Mouse (Mus musculus): ENCODE data around the gene Mbtd1. TPM values are rescaled to one million over a fixed set of nuclear protein-coding genes. Genes with fewer than 3 reads are reported as not detected.

The Mbtd1 gene
- polyA plus RNA-seq, 1 experiment, result 3.8 TPM

- 88% methylated on average over 4 of the region's 4 CpGs for WGBS
- no peak overlapping the region for H3K27ac ChIP-seq (ENCODE audit: insufficient read depth, low read length)
Measured at GRCm38 (mm10) chr11:93862045-93862623, 23.5 kb upstream of the Mbtd1 start.

GRCm38 (mm10) chr11:93862638-93863037 is 23.0 kb upstream of the Mbtd1 start:
- Histone ChIP-seq H3K27ac (ENCODE audit: insufficient read depth, low read length) (no peak overlapping the region), H3K36me3 (ENCODE audit: control insufficient read depth, insufficient read depth, low read length) (peaks cover 20% of the 10 kb centered on the region), H3K4me3 (ENCODE audit: extremely low read depth, insufficient read depth, insufficient read length) (no peak overlapping the region), H3K4me1 (ENCODE audit: control insufficient read depth, insufficient read depth, insufficient read length) (no peaks in the 10 kb centered on the region), H3K27me3 (ENCODE audit: control insufficient read depth, insufficient read depth, low read length) (no peaks in the 10 kb centered on the region)
- no peak for DNase-seq (ENCODE audit: low read depth in 1 of 2, low spot score in 2 of 2)
- WGBS, result 89% methylated on average over 1 of the region's 1 CpGs
- TF ChIP-seq CTCF (IDR thresholded peaks at IDR 0.05; ENCODE audit: extremely low read depth, insufficient read depth, insufficient read length, insufficient replicate concordance) (no peak), POLR2A (IDR thresholded peaks at IDR 0.05; ENCODE audit: low read depth, low read length) (no peak)

More at GRCm38 (mm10) chr11:93862045-93862623, 23.5 kb upstream of the Mbtd1 start:
- no peak overlapping the region for H3K4me3 ChIP-seq (ENCODE audit: extremely low read depth, insufficient read depth, insufficient read length)
- H3K36me3 ChIP-seq (ENCODE audit: control insufficient read depth, insufficient read depth, low read length), result peaks cover 17% of the 10 kb centered on the region
- no peaks in the 10 kb centered on the region for H3K4me1 ChIP-seq (ENCODE audit: control insufficient read depth, insufficient read depth, insufficient read length)
- no peak for DNase-seq (ENCODE audit: low read depth in 1 of 2, low spot score in 2 of 2)
- no peak for TF ChIP-seq CTCF (IDR thresholded peaks at IDR 0.05; ENCODE audit: extremely low read depth, insufficient read depth, insufficient read length, insufficient replicate concordance)
- H3K27me3 ChIP-seq (ENCODE audit: control insufficient read depth, insufficient read depth, low read length), result no peaks in the 10 kb centered on the region

GRCm38 (mm10) chr11:93884068-93884467 is 1.6 kb upstream of the Mbtd1 start:
- Histone ChIP-seq H3K27me3 (ENCODE audit: control insufficient read depth, insufficient read depth, low read length) (no peaks in the 10 kb centered on the region), H3K4me1 (ENCODE audit: control insufficient read depth, insufficient read depth, insufficient read length) (peaks cover 9% of the 10 kb centered on the region), H3K4me3 (ENCODE audit: extremely low read depth, insufficient read depth, insufficient read length) (0 out of 2 replicates have a peak overlapping the region, but pooled peaks have one; percentile 2), H3K36me3 (ENCODE audit: control insufficient read depth, insufficient read depth, low read length) (peaks cover 10% of the 10 kb centered on the region), H3K27ac (ENCODE audit: insufficient read depth, low read length) (no peak overlapping the region)
- WGBS, result 84% methylated on average over 4 of the region's 4 CpGs
- DNase-seq (ENCODE audit: low read depth in 1 of 2, low spot score in 2 of 2), result no peak
- TF ChIP-seq CTCF (IDR thresholded peaks at IDR 0.05; ENCODE audit: extremely low read depth, insufficient read depth, insufficient read length, insufficient replicate concordance) (no peak), POLR2A (IDR thresholded peaks at IDR 0.05; ENCODE audit: low read depth, low read length) (no peak)

GRCm38 (mm10) chr11:93884901-93885571 is 616 bp upstream of the Mbtd1 start:
- H3K27me3 ChIP-seq (ENCODE audit: control insufficient read depth, insufficient read depth, low read length), result no peaks in the 10 kb centered on the region
- H3K4me1 ChIP-seq (ENCODE audit: control insufficient read depth, insufficient read depth, insufficient read length), result peaks cover 9% of the 10 kb centered on the region
- H3K4me3 ChIP-seq (ENCODE audit: extremely low read depth, insufficient read depth, insufficient read length), result peak overlapping the region; percentile 87
- under 1% methylated on average over 64 of the region's 81 CpGs for WGBS
- DNase-seq (ENCODE audit: low read depth in 1 of 2, low spot score in 2 of 2), result peak; percentile 70 to 73
- peaks cover 4% of the 10 kb centered on the region for H3K36me3 ChIP-seq (ENCODE audit: control insufficient read depth, insufficient read depth, low read length)
- TF ChIP-seq POLR2A (IDR thresholded peaks at IDR 0.05; ENCODE audit: low read depth, low read length), result peak; percentile 34; the same call in 1 of the 2 replicates
- peak; percentile 23; the same call in 1 of the 2 replicates for TF ChIP-seq CTCF (IDR thresholded peaks at IDR 0.05; ENCODE audit: extremely low read depth, insufficient read depth, insufficient read length, insufficient replicate concordance)
- H3K27ac ChIP-seq (ENCODE audit: insufficient read depth, low read length), result peak overlapping the region; percentile 89

GRCm38 (mm10) chr11:93886411-93887079 is 893 bp downstream of the Mbtd1 start:
- peak; percentile 5 to 12 for DNase-seq (ENCODE audit: low read depth in 1 of 2, low spot score in 2 of 2)
- under 1% methylated on average over 34 of the region's 34 CpGs for WGBS
- peaks cover 9% of the 10 kb centered on the region for H3K4me1 ChIP-seq (ENCODE audit: control insufficient read depth, insufficient read depth, insufficient read length)
- H3K36me3 ChIP-seq (ENCODE audit: control insufficient read depth, insufficient read depth, low read length), result no peaks in the 10 kb centered on the region
- TF ChIP-seq POLR2A (IDR thresholded peaks at IDR 0.05; ENCODE audit: low read depth, low read length) (no peak), CTCF (IDR thresholded peaks at IDR 0.05; ENCODE audit: extremely low read depth, insufficient read depth, insufficient read length, insufficient replicate concordance) (no peak)
- peak overlapping the region; percentile 82 for H3K4me3 ChIP-seq (ENCODE audit: extremely low read depth, insufficient read depth, insufficient read length)
- H3K27me3 ChIP-seq (ENCODE audit: control insufficient read depth, insufficient read depth, low read length), result no peaks in the 10 kb centered on the region
- peak overlapping the region; percentile 97 for H3K27ac ChIP-seq (ENCODE audit: insufficient read depth, low read length)

GRCm38 (mm10) chr11:93887080-93887447 is 1.4 kb downstream of the Mbtd1 start:
- Histone ChIP-seq H3K27ac (ENCODE audit: insufficient read depth, low read length) (peak overlapping the region; percentile 97; the same call in 1 of the 2 replicates), H3K4me1 (ENCODE audit: control insufficient read depth, insufficient read depth, insufficient read length) (peaks cover 9% of the 10 kb centered on the region)
- WGBS, result 6% methylated on average over 4 of the region's 4 CpGs

More at GRCm38 (mm10) chr11:93887080-93887447, 1.4 kb downstream of the Mbtd1 start:
- H3K27me3 ChIP-seq (ENCODE audit: control insufficient read depth, insufficient read depth, low read length), result no peaks in the 10 kb centered on the region
- H3K4me3 ChIP-seq (ENCODE audit: extremely low read depth, insufficient read depth, insufficient read length), result peak overlapping the region; percentile 82
- DNase-seq (ENCODE audit: low read depth in 1 of 2, low spot score in 2 of 2), result peak in 1 of 2 experiments; percentile 7
- TF ChIP-seq POLR2A (IDR thresholded peaks at IDR 0.05; ENCODE audit: low read depth, low read length) (no peak), CTCF (IDR thresholded peaks at IDR 0.05; ENCODE audit: extremely low read depth, insufficient read depth, insufficient read length, insufficient replicate concordance) (no peak)
- H3K36me3 ChIP-seq (ENCODE audit: control insufficient read depth, insufficient read depth, low read length), result no peaks in the 10 kb centered on the region

Measured in spleen, adult 2 months (tissue).